Mouse (Mus musculus) urinary bladder, adult 18-20 months (tissue): ENCODE measurements around the gene Wdr24.
"Not testable (repeated sequence)": the region's sequence is repeated elsewhere in the genome, so short reads cannot be mapped to it uniquely, and the experiment has no call there.

Source experiments
- DNase-seq, 2 experiments: peaks; one replicate each; pipeline ENCODE4 v3.0.0; 2022; ENCODE audit warnings: low spot score in 2 of 2, mixed read lengths in 2 of 2

The Wdr24 gene

GRCm38 (mm10) chr17:25860229-25860628 is 36.8 kb downstream of the Wdr24 start:
- no peak for DNase-seq

DNA sequence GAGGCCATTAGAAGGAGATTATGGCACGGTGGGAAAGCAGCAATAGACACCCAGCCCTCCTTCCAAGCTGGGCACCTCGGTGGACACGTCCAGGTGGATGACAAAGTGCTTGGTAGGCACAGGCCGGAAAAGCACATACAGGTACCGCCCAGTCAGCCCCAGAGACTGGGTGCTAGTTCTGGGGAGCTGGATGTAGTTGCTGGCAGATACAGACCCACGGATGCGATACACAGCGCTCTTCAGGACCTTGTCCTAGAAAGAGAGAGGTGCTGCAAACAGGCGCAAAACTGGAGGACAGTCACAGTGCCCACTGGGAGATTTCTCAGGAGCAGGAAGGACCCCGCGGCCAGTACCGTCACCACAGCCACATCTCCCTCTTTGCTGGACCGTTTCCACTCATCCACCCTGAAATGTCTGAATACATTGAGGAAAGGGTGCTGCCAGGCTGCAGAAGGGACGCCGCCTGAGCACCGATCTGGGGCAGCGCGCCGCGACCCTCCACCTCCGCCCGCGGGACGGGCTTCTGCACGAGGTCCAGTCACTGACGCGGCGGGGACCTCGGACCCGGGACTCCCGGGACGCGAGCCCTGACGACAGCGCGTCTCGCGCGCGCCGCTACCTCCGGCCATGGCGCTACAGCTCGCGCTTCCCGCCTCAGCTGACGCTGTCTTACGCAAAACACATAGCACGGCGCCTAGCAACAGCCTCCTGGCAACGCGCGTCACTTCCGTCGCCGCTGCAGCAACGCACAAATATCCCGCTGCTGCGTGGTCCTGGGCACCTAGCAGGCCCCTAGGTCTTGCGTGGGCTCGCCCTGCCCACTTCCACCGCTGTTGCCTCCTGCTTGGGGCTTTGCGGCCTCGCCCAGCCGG is 37.6 kb downstream of the Wdr24 start, which contains the start of gene Wdr90:
TSS of gene Wdr90 (minus strand) at position 670 of the 872 bp plus-strand sequence.
- peak; percentile 83 to 85 for DNase-seq

GRCm38 (mm10) chr17:25861704-25862612 is 38.5 kb downstream of the Wdr24 start:
- no peak for DNase-seq

- DNase-seq: no peak
Observed at GRCm38 (mm10) chr17:25863681-25864080, 40.3 kb downstream of the Wdr24 start.

- no peak for DNase-seq
Observed at GRCm38 (mm10) chr17:25864311-25864710, 40.9 kb downstream of the Wdr24 start.

- DNase-seq: no peak
Observed at GRCm38 (mm10) chr17:25865288-25865687, 41.9 kb downstream of the Wdr24 start.

DNA sequence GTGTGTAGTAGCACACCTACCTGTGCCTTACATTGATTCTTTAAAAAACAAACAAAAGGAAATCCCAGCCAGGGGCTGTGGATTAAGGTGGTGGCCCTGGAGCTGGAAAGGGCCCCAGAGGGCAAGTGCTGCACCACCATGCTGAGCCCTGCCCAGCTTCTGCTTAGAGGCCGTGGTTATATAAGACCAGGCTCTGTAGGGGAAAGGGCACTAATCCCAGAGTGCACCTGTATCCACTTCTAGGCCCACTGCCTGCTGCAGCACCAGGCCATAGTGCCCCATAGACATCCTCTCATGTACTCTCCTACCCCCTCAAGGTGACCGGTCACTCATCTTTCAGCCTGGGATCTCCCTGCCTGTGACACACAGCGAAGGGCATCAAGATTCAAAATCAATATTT is 42.7 kb downstream of the Wdr24 start:
- DNase-seq: no peak

DNA sequence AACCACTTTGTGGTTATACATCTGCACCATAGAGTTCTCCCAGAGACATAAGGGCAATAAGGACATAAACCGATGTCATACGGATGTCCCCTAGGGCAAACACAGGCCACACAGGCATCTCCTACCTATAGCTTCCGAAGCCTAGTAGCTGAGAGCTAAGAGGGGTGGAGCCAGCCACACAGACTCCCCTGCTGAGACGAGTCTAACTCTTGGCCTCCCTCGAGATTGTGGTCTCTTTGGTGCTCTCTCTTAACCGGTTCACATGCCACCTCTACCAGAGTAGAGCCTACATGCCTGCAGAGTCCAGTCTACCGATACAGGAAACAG is 44.0 kb downstream of the Wdr24 start:
- DNase-seq: no peak

DNA sequence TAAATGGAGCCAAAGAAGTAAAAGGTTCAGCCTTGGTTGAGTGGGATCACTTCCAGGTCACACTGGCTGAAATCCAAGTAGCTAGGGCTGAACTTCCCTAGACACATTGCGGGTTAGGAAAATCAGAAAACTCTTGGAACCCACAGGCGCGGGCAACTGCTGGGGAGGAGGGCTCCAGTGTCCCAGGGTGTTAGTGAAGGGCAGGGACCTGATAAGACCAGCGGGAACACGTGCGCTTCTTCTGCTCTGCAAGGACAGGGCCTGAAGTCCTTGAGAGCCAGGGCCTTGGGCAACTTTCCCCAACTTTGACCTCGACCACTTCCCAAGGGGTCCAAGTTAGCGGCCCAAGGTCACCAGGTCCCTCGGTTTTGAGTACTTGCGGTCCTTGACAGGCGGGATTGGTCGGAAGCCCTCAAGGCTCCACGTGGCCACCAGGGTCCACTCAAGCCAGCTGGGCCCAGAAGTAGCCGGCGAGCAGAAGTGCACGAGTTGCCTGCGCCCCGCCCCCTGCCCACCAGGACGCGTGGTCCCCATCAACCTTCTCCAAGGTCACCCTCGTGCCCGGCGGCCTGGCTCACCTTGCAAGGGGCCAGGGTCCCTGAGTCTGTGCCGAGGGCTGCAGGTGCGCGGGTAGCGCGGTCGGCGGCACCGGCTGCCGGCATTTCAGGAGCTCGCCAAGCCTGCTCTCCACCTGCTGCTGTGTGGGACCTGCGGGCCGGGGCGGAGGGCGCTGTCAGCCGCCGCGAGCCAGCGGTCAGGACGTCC is 44.6 kb downstream of the Wdr24 start:
- peak in 1 of 2 experiments; percentile 25 for DNase-seq

DNA sequence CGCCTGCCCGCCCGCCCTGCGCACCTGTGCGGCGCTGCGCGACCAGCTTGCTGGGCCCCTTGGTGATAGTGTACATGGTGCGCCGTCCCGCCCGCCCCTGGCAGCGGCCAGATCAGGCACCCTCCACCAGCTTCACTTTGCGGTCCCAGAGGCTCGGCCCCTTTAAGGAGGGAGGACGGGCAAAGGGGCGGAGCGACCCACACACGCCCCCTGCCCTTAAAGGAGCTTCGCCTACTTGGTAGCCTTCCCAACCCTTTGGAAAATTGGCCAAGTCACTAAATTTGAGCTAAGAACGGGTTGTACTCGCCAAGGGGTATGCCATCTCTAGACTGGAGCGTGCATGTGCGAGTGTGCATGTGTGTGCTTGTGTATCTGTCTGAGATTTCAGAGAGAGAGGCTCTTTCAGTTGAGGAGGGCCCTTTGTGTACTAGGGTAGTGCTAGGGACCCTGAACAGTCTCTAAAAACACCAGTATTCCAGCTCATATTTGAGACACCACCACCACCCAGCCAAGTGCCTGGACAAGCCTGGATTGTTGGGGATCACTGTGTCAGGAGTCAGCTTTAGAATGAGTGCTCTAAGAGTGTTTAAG is 45.3 kb downstream of the Wdr24 start, which contains the start of gene Mcrip2:
TSS of gene Mcrip2 (minus strand) at position 164 of the 591 bp plus-strand sequence.
- DNase-seq: peak; percentile 75 to 84

GRCm38 (mm10) chr17:25869498-25869897 is 46.1 kb downstream of the Wdr24 start:
- no peak for DNase-seq

DNA sequence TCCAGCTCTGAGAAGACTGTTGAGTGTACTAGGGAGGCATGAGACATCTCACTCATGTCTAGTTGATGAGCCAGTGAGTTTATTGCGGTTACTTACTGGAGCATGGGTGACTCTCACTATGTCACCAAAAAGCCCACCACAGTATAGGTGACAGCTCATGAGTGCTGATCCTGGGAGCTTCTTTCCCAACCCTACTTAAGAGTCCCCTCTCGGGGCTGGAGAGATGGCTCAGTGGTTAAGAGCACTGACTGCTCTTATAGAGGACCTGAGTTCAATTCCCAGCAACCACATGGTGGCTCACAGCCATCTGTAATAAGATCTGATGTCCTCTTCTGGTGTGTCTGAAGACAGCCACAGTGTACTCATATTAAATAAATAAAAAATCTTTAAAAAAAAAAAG is 46.5 kb downstream of the Wdr24 start:
- DNase-seq: no peak

- DNase-seq: not testable (repeated sequence)
Observed at GRCm38 (mm10) chr17:25871566-25871965, 48.1 kb downstream of the Wdr24 start.

DNA sequence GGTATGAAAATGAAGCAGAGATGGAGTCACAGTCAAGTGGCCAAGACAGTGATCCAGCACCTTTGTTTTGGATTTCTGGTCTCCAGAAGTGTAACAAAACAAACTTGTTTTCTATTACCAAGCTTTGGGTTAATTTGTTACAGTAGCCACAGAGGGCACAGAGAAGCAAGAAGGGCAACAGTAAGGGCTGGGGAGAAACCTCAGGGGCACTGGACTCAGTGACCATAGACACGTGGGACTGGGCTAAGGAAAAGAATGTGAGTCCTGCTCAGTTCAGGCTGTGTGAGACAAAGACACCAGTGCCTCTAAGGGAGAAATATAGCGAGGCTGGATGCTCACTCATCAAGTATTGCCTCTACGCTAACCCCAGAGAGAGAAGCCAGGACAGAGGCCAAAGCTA is 49.2 kb downstream of the Wdr24 start:
- no peak for DNase-seq

DNA sequence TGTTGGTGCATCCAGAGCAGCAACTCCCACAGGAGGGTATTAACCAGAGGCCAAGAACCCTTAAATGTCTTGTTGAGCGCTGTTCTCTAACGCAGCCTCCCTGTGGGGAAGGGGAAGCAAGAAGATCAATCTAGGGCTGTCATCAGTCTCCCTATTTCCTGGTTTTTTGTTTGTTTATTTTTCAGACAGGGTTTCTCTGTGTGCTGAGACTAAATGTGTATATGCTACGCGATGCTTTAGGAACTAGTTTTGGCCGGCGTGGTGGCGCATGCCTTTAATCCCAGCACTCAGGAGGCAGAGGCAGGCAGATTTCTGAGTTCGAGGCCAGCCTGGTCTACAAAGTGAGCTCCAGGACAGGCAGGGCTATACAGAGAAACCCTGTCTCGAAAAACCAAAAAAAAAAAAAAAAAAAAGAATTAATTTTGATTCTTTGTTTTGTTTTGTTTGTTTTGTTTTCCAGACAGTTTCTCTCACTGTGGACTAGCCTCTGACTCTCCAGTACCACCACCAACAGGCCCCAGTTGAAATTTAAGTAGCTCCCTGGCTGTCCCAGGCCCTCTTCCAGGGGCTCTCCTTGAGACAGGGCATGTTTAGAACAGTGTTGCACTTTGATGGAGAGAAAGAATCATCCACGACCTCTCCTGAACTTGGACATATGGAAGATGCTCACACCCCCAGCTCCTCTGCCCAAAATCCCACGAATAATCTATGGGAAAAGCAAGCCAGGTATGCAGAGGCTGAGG is 50.1 kb downstream of the Wdr24 start:
- no peak for DNase-seq

- no peak for DNase-seq
Observed at GRCm38 (mm10) chr17:25874148-25874720, 50.8 kb downstream of the Wdr24 start.

- DNase-seq: peak; percentile 91 to 95
Observed at GRCm38 (mm10) chr17:25874721-25875170, 51.3 kb downstream of the Wdr24 start, which contains the start of gene Mettl26. Gene Mettl26, plus strand, starts transcription at chr17:25875074.

GRCm38 (mm10) chr17:25875171-25876136 is 52.0 kb downstream of the Wdr24 start:
- peak; percentile 84 for DNase-seq
